Mouse (Mus musculus) C2C12 (cell line): Measurements from ENCODE around the gene Capg. TPM values are rescaled to one million over a fixed set of nuclear protein-coding genes. Genes with fewer than 3 reads are reported as not detected.

Experiments used
- H3K27me3 ChIP-seq: one replicate; pipeline ENCODE4 v1.6.1; 2011; ENCODE audit not compliant: control insufficient read depth, insufficient read depth, insufficient read length
- H3K36me3 ChIP-seq: one replicate; pipeline ENCODE4 v1.6.1; 2011; ENCODE audit not compliant: control insufficient read depth, insufficient read depth
- H3K4me3 ChIP-seq: one replicate; pipeline ENCODE4 v1.5.1; 2011; ENCODE audit warnings: mild to moderate bottlenecking, control low read depth; ENCODE audit not compliant: poor library complexity, insufficient read depth, severe bottlenecking
- H3K79me2 ChIP-seq: one replicate; pipeline ENCODE4 v1.6.1; 2011; ENCODE audit not compliant: control insufficient read depth, insufficient read depth
- H3K79me3 ChIP-seq: one replicate; pipeline ENCODE4 v1.6.1; 2011; ENCODE audit warnings: low read depth, control low read depth
- H3ac ChIP-seq: one replicate; pipeline ENCODE3; 2011; ENCODE audit warnings: low read depth; ENCODE audit not compliant: control insufficient read depth, insufficient read length
- CEBPB ChIP-seq: IDR thresholded peaks from one replicate; pipeline ENCODE4 v1.6.1; 2011; ENCODE audit warnings: low read depth, mild to moderate bottlenecking, control low read depth, moderate library complexity
- CTCF ChIP-seq: IDR thresholded peaks from one replicate; pipeline ENCODE4 v1.5.1; 2011; ENCODE audit not compliant: control insufficient read depth, insufficient read depth, insufficient read length
- FOSL1 ChIP-seq: IDR thresholded peaks from one replicate; pipeline ENCODE4 v1.8.0; 2011; ENCODE audit warnings: mild to moderate bottlenecking, low read length; ENCODE audit not compliant: poor library complexity, insufficient read depth, severe bottlenecking
- MAX ChIP-seq: IDR thresholded peaks from one replicate; pipeline ENCODE4 v1.6.1; 2011; ENCODE audit warnings: mild to moderate bottlenecking, control low read depth
- MYOD1 ChIP-seq: IDR thresholded peaks from one replicate; pipeline ENCODE4 v1.6.1; 2011; ENCODE audit warnings: low read depth; ENCODE audit not compliant: control insufficient read depth, insufficient read length
- MYOG ChIP-seq: IDR thresholded peaks from one replicate; pipeline ENCODE4 v1.6.1; 2011; ENCODE audit not compliant: control insufficient read depth, insufficient read length; ENCODE audit errors: extremely low read depth
- USF1 ChIP-seq: IDR thresholded peaks from one replicate; pipeline ENCODE4 v1.6.1; 2011; ENCODE audit warnings: low read depth, mild to moderate bottlenecking, control low read depth, moderate library complexity
- polyA plus RNA-seq: library from polyadenylated mRNA; unstranded; fragments of >200 nt; fragmentation: generic; extraction: Trizol; gene quantifications from one replicate; pipeline ENCODE4 v1.2.1, GENCODE M21; 2012; ENCODE audit warnings: missing spikeins

The Capg gene
- polyA plus RNA-seq, 1 experiment = 487 TPM

GRCm38 (mm10) chr6:72601732-72602131 is 57.5 kb downstream of the Capg start:
- Histone ChIP-seq H3K4me3 (no peak overlapping the region), H3K36me3 (peaks cover 17% of the 10 kb centered on the region), H3K27me3 (no peaks in the 10 kb centered on the region), H3K79me2 (no peaks in the 10 kb centered on the region), H3ac (no peak overlapping the region), H3K79me3 (no peaks in the 10 kb centered on the region)
- TF ChIP-seq CTCF = peak; percentile 70
- TF ChIP-seq USF1 = no peak
- TF ChIP-seq MYOD1 = no peak
- TF ChIP-seq CEBPB = no peak
- no peak for TF ChIP-seq FOSL1
- no peak for TF ChIP-seq MAX
- TF ChIP-seq MYOG = no peak

DNA sequence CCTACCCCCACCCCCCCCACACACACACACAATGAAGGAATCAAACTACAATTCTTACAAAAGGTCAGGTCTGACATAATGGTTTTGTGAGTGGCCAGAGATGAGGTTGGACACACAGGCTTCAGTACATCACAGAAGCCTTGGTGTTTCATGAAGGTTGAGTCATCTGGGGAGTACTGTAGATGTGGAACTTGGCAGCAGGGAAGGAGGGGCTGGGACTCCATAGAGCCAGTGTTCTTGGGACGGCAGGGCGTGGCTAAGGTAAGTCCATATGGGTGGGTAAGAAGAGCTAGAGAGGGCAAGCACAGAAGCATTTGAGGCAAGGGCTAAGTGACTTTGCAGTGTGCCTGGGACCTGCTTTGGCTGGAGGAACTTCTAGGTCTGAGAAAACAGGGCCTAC is 59.9 kb downstream of the Capg start:
- peaks cover 40% of the 10 kb centered on the region for H3K36me3 ChIP-seq

GRCm38 (mm10) chr6:72607060-72607459 is 62.9 kb downstream of the Capg start:
- H3K79me2 ChIP-seq = no peaks in the 10 kb centered on the region
- H3K36me3 ChIP-seq = peaks cover 65% of the 10 kb centered on the region
- no peaks in the 10 kb centered on the region for H3K27me3 ChIP-seq
- no peak overlapping the region for H3ac ChIP-seq
- no peak overlapping the region for H3K4me3 ChIP-seq
- no peaks in the 10 kb centered on the region for H3K79me3 ChIP-seq
- TF ChIP-seq CEBPB (no peak), FOSL1 (no peak), MYOD1 (no peak), MAX (no peak), CTCF (no peak), USF1 (no peak), MYOG (no peak)

More for the DNA sequence above, 59.9 kb downstream of the Capg start:
- no peak for TF ChIP-seq CTCF
- no peak for TF ChIP-seq MYOG
- no peak for TF ChIP-seq USF1
- Histone ChIP-seq H3ac (no peak overlapping the region), H3K79me3 (no peaks in the 10 kb centered on the region), H3K79me2 (no peaks in the 10 kb centered on the region), H3K27me3 (no peaks in the 10 kb centered on the region), H3K4me3 (no peak overlapping the region)

DNA sequence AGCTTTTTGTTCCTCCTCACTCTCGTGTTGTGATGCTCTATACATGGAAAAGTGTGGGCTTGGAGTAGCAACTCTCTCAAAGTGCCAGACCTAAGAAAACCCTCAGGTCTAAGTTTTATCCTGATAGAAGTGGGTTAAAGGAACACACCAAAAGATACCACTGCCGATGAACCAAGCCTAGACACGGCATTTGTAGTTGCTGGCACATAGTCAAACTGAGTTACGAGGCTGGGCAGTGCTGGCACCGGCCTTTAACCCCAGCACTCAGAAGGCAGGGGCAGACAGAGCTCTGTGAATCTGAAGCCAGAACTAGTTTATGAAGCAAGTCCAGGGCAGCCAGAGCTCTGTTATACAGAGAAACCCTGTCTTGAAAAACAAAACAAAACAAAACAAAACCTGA is 63.5 kb downstream of the Capg start:
- TF ChIP-seq FOSL1 (no peak), MYOG (no peak), CEBPB (no peak), CTCF (no peak), MYOD1 (no peak), USF1 (no peak), MAX (no peak)
- H3K4me3 ChIP-seq = no peak overlapping the region
- H3K79me3 ChIP-seq = no peaks in the 10 kb centered on the region
- H3ac ChIP-seq = no peak overlapping the region
- H3K27me3 ChIP-seq = no peaks in the 10 kb centered on the region
- peaks cover 65% of the 10 kb centered on the region for H3K36me3 ChIP-seq
- H3K79me2 ChIP-seq = no peaks in the 10 kb centered on the region

- H3K36me3 ChIP-seq = peaks cover 75% of the 10 kb centered on the region
- H3K27me3 ChIP-seq = no peaks in the 10 kb centered on the region
- TF ChIP-seq USF1 (no peak), MAX (no peak), FOSL1 (no peak), MYOD1 (no peak), MYOG (no peak), CTCF (no peak), CEBPB (no peak)
- H3ac ChIP-seq = no peak overlapping the region
- no peak overlapping the region for H3K4me3 ChIP-seq
- H3K79me3 ChIP-seq = no peaks in the 10 kb centered on the region
- peaks cover 5% of the 10 kb centered on the region for H3K79me2 ChIP-seq
Measured at GRCm38 (mm10) chr6:72608662-72609184, 64.5 kb downstream of the Capg start.

DNA sequence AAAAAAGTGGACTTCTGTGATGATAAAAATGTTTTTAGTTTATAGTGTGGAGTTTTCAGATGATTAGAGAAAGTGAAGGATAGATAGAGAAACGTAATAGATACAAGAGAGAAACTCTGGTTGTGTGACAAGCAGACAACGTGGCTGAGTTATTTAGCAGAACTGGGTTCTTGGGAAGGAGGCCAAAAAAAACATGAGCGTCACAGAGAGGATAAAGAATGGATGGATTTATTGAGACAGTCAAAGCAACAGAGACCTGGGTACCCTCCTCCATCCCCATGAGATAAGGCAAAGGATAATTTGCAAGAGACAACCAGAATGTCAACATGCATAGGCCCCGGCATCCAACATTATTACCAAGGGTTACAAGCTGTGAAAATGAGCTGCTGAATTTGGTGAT is 66.1 kb downstream of the Capg start:
- no peaks in the 10 kb centered on the region for H3K27me3 ChIP-seq
- H3K36me3 ChIP-seq = peaks cover 79% of the 10 kb centered on the region
- no peak for TF ChIP-seq CTCF
- no peak for TF ChIP-seq MYOG
- no peak for TF ChIP-seq FOSL1
- no peak for TF ChIP-seq CEBPB
- TF ChIP-seq MYOD1 = no peak
- no peak for TF ChIP-seq MAX
- no peak for TF ChIP-seq USF1
- peaks cover 21% of the 10 kb centered on the region for H3K79me2 ChIP-seq
- H3ac ChIP-seq = no peak overlapping the region
- no peak overlapping the region for H3K4me3 ChIP-seq
- H3K79me3 ChIP-seq = peaks cover 8% of the 10 kb centered on the region
